In the genomic region with DNA sequence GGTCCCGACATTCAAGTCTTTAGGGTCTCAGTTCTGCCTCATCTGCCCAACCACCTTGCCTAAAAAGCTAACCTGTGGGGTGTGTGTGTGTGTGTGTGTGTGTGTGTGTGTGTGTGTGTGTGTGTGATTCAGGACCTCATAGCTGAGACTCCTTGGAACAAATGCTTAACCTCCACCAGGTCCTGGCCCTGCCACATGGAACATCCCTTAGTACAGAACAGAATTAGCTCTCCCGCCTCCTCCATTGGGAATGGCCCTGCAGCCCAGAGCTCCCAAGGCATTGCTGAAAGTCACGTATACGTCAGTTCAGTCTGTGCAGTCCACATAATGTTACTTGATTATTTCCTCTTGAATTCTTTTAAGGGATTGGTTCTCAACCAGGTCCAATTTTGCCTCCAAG, we compare ENCODE assay signal across 24 mouse cellular contexts.
"Had no signal": no experiment of that assay in that cellular context is flagged by ENCODE, and none has a peak within 500 bp of the region (broad histone marks: within the 10 kb centered on the region; RNA-seq: fewer than 3 reads in every experiment).

No protein-coding gene starts in this region.

- ATAC-seq: hindbrain, postnatal 0 days; intestine, embryonic 16.5 days had no signal

- H3K4me2 ChIP-seq: heart, embryonic 11.5 days; hindbrain, embryonic 15.5 days; kidney, embryonic 15.5 days; limb, embryonic 12.5 days; liver, embryonic 11.5 days; liver, embryonic 13.5 days; liver, embryonic 15.5 days had no signal

- H3K4me3 ChIP-seq: hindbrain, embryonic 15.5 days; kidney, embryonic 15.5 days; limb, embryonic 12.5 days; liver, embryonic 13.5 days; liver, embryonic 15.5 days had no signal

- H3K36me3 ChIP-seq: hindbrain, embryonic 15.5 days; kidney, embryonic 15.5 days; limb, embryonic 12.5 days; liver, embryonic 13.5 days; liver, embryonic 15.5 days had no signal

- H3K27ac ChIP-seq: hindbrain, postnatal 0 days; kidney, embryonic 15.5 days; kidney, postnatal 0 days; limb, embryonic 12.5 days; liver, embryonic 13.5 days; liver, embryonic 15.5 days had no signal

- H3K9ac ChIP-seq: forebrain, postnatal 0 days; hindbrain, embryonic 15.5 days; kidney, embryonic 15.5 days; limb, embryonic 12.5 days; liver, embryonic 13.5 days; liver, embryonic 15.5 days had no signal

- DNase-seq: forebrain, postnatal 0 days; gastrocnemius, postnatal 14 days; gastrocnemius, postnatal 36 days; heart, adult 18-20 months; heart, postnatal 10 days; kidney, adult 11 months; kidney, adult 2 months; kidney, adult 9 months; kidney, postnatal 14 days; kidney, postnatal 36 days; layer of hippocampus, adult 9-11 months; layer of hippocampus, postnatal 36 days; left cerebral cortex, postnatal 4 days; liver; liver, embryonic 13.5 days had no signal

- H3K9me3 ChIP-seq: hindbrain, embryonic 15.5 days; kidney, embryonic 15.5 days; limb, embryonic 12.5 days; liver, embryonic 13.5 days; liver, embryonic 15.5 days had no signal

- H3K27me3 ChIP-seq: hindbrain, embryonic 15.5 days; kidney, embryonic 15.5 days; limb, embryonic 12.5 days; liver, embryonic 13.5 days; liver, embryonic 15.5 days had no signal

- H3K4me1 ChIP-seq: liver, embryonic 15.5 days had no signal
